Mouse (Mus musculus): ENCODE measurements around the gene Pip5k1a. TPM values are rescaled to one million over a fixed set of nuclear protein-coding genes. Genes with fewer than 3 reads are reported as not detected.
"Not testable (repeated sequence)": the region's sequence is repeated elsewhere in the genome, so short reads cannot be mapped to it uniquely, and the experiment has no call there.

The Pip5k1a gene
- polyA plus RNA-seq, 1 experiment from 2014 or later = 19.5 TPM

- Histone ChIP-seq H3K27ac (no peak overlapping the region), H3K9me3 (no peaks in the 10 kb centered on the region), H3K4me1 (peaks cover 8% of the 10 kb centered on the region), H3K27me3 (ENCODE audit: poor library complexity, severe bottlenecking) (no peaks in the 10 kb centered on the region), H3K4me3 (no peak overlapping the region), H3K36me3 (replicated peaks) (peaks cover 20% of the 10 kb centered on the region)
- 52% methylated on average over 3 of the region's 3 CpGs for WGBS
- no peak for DNase-seq (ENCODE audit: extremely low spot score, low spot score)
These were observed 53.0 kb downstream of the Pip5k1a start for GRCm38 (mm10) chr3:95053701-95054100.

DNA sequence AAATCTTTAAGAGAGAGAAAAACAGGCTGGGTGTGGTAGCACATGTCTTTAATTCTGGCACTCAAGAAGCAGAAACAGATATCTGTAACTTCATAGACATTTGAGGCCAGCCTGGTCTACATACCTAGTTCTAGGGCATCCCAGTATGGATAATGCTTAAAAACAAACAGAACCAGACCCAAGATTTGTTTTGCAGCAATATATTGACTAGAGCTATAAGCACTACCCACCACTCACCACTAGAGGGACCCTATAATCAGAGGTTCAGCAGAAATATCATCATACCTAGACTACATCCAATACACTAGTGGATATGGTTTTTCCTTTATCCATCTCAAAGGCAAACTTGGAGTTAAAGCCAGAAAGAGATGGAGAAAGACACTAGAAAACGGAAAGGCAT, 53.8 kb downstream of the Pip5k1a start:
- H3K4me3 ChIP-seq = no peak overlapping the region
- H3K9me3 ChIP-seq = no peaks in the 10 kb centered on the region
- H3K4me1 ChIP-seq = peaks cover 8% of the 10 kb centered on the region
- peaks cover 13% of the 10 kb centered on the region for H3K36me3 ChIP-seq (replicated peaks)
- no peak for DNase-seq (ENCODE audit: extremely low spot score, low spot score)
- no peaks in the 10 kb centered on the region for H3K27me3 ChIP-seq (ENCODE audit: poor library complexity, severe bottlenecking)
- no peak overlapping the region for H3K27ac ChIP-seq
- WGBS = 57% methylated on average over 1 of the region's 1 CpGs

DNA sequence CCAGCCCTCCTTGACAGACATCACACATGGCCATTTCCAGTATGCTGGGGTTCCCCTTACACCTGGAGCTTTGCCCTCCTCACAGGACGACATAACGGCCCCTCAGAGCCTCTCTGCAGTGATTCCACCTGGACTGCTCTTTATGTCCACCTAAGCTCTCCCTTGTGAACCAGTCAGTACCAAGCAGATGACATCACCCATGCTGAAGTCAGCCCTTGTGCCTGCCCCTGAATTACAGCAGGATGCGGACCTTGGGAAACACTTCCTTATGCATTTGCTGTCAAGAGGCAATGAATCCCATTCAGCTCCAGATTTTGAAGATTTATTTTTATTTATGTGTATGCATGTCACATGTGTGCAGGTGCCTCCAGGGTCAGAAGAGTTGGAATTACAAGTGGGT, 58.8 kb downstream of the Pip5k1a start:
- H3K36me3 ChIP-seq (replicated peaks) = no peaks in the 10 kb centered on the region
- H3K27ac ChIP-seq = no peak overlapping the region
- 84% methylated on average over 3 of the region's 3 CpGs for WGBS
- DNase-seq (ENCODE audit: extremely low spot score, low spot score) = no peak
- H3K4me1 ChIP-seq = peaks cover under 1% of the 10 kb centered on the region
- H3K27me3 ChIP-seq (ENCODE audit: poor library complexity, severe bottlenecking) = no peaks in the 10 kb centered on the region
- H3K9me3 ChIP-seq = no peaks in the 10 kb centered on the region
- no peak overlapping the region for H3K4me3 ChIP-seq

DNA sequence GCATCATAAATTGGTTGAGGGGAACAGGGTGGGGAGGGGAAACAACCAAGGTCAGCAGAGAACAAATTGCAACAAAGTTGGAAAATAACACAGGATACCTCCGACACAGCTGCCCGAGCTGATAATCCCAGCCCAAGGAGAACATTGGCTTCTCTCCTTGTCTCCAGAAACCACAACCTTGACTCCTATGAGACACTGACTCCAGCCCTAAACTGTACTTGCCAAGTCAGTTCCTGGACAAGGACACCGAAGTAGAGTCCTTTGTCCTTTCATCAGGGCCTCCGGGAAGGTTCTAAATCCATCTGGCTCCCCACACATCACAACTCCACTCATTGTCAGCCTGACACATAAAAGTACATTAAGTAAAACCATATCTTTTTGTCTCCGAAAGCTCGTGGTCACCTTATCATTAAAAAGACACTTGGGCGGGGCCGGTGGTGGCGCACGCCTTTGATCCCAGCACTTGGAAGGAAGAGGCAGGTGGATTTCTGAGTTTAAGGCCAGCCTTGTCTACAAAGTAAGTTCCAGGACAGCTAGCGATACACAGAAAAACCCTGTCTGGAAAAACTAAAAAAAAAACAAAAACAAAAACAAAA, 60.2 kb downstream of the Pip5k1a start:
- Histone ChIP-seq H3K4me3 (no peak overlapping the region), H3K4me1 (peaks cover 7% of the 10 kb centered on the region), H3K36me3 (replicated peaks) (no peaks in the 10 kb centered on the region), H3K27me3 (ENCODE audit: poor library complexity, severe bottlenecking) (no peaks in the 10 kb centered on the region), H3K9me3 (no peaks in the 10 kb centered on the region), H3K27ac (no peak overlapping the region)
- WGBS = 89% methylated on average over 11 of the region's 11 CpGs
- DNase-seq (ENCODE audit: extremely low spot score, low spot score) = no peak

GRCm38 (mm10) chr3:95043251-95043650, 63.5 kb downstream of the Pip5k1a start:
- peaks cover 16% of the 10 kb centered on the region for H3K4me1 ChIP-seq
- no peaks in the 10 kb centered on the region for H3K9me3 ChIP-seq
- no peak overlapping the region for H3K27ac ChIP-seq
- WGBS = 72% methylated on average over 6 of the region's 6 CpGs
- no peaks in the 10 kb centered on the region for H3K27me3 ChIP-seq (ENCODE audit: poor library complexity, severe bottlenecking)
- H3K4me3 ChIP-seq = no peak overlapping the region
- DNase-seq (ENCODE audit: extremely low spot score, low spot score) = no peak
- peaks cover 22% of the 10 kb centered on the region for H3K36me3 ChIP-seq (replicated peaks)

DNA sequence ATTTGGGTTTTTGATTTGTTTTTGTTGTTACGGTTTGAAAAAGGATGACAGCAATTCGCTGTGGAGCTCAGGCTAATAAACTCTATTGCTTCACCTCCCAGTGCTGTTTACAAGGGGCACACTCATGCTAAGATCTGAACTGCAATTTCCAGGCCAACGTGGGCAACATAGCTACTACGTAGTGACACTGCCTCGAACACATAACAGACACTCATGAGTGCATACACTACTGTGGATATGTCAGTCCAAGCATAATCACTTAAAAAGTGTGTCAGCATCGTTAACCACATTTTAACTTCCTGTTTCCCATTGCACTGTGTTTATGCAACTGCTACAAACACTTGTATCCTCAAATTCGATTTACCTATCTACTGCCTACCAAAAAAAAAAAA, 63.9 kb downstream of the Pip5k1a start:
- Histone ChIP-seq H3K4me1 (peaks cover 16% of the 10 kb centered on the region), H3K27ac (peak overlapping the region; percentile 92), H3K4me3 (peak overlapping the region; percentile 92), H3K9me3 (no peaks in the 10 kb centered on the region), H3K27me3 (ENCODE audit: poor library complexity, severe bottlenecking) (no peaks in the 10 kb centered on the region), H3K36me3 (replicated peaks) (peaks cover 26% of the 10 kb centered on the region)
- no peak for DNase-seq (ENCODE audit: extremely low spot score, low spot score)
- 41% methylated on average over 7 of the region's 7 CpGs for WGBS

DNA sequence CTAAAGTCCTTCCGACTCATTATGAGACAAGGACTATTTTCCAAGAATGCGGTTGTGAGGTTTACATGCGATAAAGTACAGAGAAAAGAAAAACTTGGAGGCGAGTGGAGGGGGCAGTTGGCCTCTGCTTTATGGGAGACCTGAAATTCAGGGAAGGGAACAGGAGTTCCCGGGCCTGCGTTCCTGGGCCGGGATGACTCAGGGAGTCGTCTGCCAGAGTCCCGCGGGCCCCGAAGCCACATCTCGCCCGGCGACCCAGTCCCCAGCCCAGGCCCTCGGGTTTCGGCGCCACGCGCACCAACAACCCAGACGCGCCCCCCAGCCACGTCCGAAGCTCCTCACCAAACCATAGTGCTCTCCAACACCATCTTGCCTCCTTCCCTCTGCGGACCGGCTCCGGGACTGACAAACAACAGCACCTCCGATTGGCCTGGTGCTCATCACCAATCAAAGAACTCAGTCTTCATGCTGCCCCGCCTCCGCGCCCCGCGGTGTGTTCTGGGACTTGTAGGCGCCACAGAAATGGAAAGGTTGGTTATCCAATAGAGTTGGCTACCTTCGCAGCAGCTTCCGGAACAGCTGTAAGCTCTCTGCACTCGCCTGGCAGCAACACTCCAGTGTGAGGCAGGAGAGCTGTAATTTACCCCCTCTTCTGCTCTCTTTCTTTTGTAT, 64.4 kb downstream of the Pip5k1a start, which contains the start of gene Psmd4:
TSS of gene Psmd4 (minus strand) at position 449 of the 672 bp plus-strand sequence.
- DNase-seq (ENCODE audit: extremely low spot score, low spot score) = peak; percentile 99
- peak within 1 kb of the TSS; percentile 92 for H3K4me3 ChIP-seq
- no peaks in the 10 kb centered on the region for H3K27me3 ChIP-seq (ENCODE audit: poor library complexity, severe bottlenecking)
- H3K4me1 ChIP-seq = peaks cover 16% of the 10 kb centered on the region
- H3K27ac ChIP-seq = peak within 1 kb of the TSS; percentile 92
- peaks cover 31% of the 10 kb centered on the region for H3K36me3 ChIP-seq (replicated peaks)
- H3K9me3 ChIP-seq = no peaks in the 10 kb centered on the region
- WGBS = under 1% methylated on average over 36 of the region's 36 CpGs

DNA sequence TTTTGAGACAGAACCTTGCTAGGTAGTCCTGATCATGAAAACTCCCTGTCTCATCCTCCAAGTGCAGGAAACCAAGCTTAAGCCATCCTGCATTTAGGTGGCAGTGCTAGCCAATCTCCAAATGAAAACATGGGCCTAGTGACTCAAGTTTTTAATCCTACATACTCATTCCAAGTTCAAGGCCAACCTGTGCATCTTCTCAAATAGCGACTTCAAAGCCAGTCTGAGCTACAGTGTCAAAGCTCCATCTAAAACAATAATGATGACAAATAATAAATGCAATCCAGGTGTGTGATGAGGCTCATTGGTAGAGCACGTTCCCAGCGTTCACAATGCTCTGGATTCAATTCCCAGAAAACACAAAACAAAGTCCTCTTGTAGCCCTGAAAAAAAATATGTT, 65.1 kb downstream of the Pip5k1a start:
- no peaks in the 10 kb centered on the region for H3K9me3 ChIP-seq
- no peak for DNase-seq (ENCODE audit: extremely low spot score, low spot score)
- H3K27me3 ChIP-seq (ENCODE audit: poor library complexity, severe bottlenecking) = no peaks in the 10 kb centered on the region
- H3K4me1 ChIP-seq = peaks cover 16% of the 10 kb centered on the region
- peak overlapping the region; percentile 92 for H3K27ac ChIP-seq
- WGBS = 21% methylated on average over 3 of the region's 3 CpGs
- peaks cover 38% of the 10 kb centered on the region for H3K36me3 ChIP-seq (replicated peaks)
- peak overlapping the region; percentile 92 for H3K4me3 ChIP-seq

DNA sequence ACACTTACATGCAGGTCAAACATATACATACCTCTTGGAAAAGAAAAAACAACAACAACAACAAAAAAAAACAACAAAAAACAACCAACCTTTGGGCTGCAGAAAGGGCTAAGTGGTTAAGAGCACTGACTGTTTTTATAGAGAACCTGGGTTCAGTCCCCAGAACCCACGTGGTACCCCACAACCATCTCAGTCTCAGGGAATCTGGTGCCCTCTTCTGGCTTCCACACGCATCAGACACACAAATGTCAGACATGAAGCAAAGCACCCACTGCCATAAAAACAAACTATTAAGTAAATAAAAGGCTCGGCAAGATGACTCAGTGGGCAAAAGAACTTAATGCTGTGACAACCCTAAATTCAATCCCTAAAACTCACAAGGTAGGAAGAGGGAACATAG, 76.8 kb downstream of the Pip5k1a start:
- Histone ChIP-seq H3K4me3 (no peak overlapping the region), H3K27me3 (ENCODE audit: poor library complexity, severe bottlenecking) (no peaks in the 10 kb centered on the region), H3K27ac (no peak overlapping the region), H3K4me1 (peaks cover 22% of the 10 kb centered on the region), H3K36me3 (replicated peaks) (peaks cover 59% of the 10 kb centered on the region), H3K9me3 (no peaks in the 10 kb centered on the region)
- DNase-seq (ENCODE audit: extremely low spot score, low spot score) = no peak
- 77% methylated on average over 3 of the region's 3 CpGs for WGBS

DNA sequence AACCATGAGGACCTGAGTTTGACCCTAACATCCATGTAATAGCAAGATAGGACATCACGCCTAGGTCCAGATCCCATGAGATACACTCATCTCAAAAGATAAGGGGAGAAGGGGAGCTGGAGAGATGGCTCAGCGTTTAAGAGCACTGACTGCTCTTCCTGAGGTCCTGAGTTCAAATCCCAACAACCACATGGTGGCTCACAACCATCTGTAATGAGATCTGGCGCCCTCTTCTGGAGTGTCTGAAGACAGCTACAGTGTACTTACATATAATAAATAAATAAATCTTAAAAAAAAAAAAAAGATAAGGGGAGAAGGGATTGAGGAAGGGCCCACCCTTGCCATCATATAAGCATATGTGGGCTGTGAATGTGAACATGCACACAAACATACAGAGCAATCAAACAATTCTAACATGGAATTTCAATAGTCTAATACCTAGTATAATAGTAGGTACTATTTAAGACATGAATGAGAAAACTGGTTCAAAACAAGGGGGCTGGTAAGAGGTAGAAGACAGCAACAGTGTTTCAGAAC, 77.4 kb downstream of the Pip5k1a start:
- H3K4me3 ChIP-seq; H3K9me3 ChIP-seq; H3K27me3 ChIP-seq (ENCODE audit: poor library complexity, severe bottlenecking); DNase-seq (ENCODE audit: extremely low spot score, low spot score); H3K27ac ChIP-seq: not testable (repeated sequence)
- peaks cover 28% of the 10 kb centered on the region for H3K4me1 ChIP-seq
- 76% methylated on average over 3 of the region's 3 CpGs for WGBS
- peaks cover 53% of the 10 kb centered on the region for H3K36me3 ChIP-seq (replicated peaks)

- Histone ChIP-seq H3K27ac (no peak overlapping the region), H3K9me3 (no peaks in the 10 kb centered on the region), H3K27me3 (ENCODE audit: poor library complexity, severe bottlenecking) (no peaks in the 10 kb centered on the region), H3K4me3 (no peak overlapping the region), H3K36me3 (replicated peaks) (peaks cover 45% of the 10 kb centered on the region), H3K4me1 (peaks cover 30% of the 10 kb centered on the region)
- DNase-seq (ENCODE audit: extremely low spot score, low spot score) = no peak
- 88% methylated on average over 3 of the region's 3 CpGs for WGBS
These were observed 78.1 kb downstream of the Pip5k1a start for GRCm38 (mm10) chr3:95028603-95029002.

- no peak overlapping the region for H3K27ac ChIP-seq
- no peak overlapping the region for H3K4me3 ChIP-seq
- 78% methylated on average over 5 of the region's 5 CpGs for WGBS
- H3K36me3 ChIP-seq (replicated peaks) = peaks cover 36% of the 10 kb centered on the region
- no peaks in the 10 kb centered on the region for H3K9me3 ChIP-seq
- H3K4me1 ChIP-seq = peaks cover 30% of the 10 kb centered on the region
- no peaks in the 10 kb centered on the region for H3K27me3 ChIP-seq (ENCODE audit: poor library complexity, severe bottlenecking)
- no peak for DNase-seq (ENCODE audit: extremely low spot score, low spot score)
These were observed 79.0 kb downstream of the Pip5k1a start for GRCm38 (mm10) chr3:95027701-95028100.

DNA sequence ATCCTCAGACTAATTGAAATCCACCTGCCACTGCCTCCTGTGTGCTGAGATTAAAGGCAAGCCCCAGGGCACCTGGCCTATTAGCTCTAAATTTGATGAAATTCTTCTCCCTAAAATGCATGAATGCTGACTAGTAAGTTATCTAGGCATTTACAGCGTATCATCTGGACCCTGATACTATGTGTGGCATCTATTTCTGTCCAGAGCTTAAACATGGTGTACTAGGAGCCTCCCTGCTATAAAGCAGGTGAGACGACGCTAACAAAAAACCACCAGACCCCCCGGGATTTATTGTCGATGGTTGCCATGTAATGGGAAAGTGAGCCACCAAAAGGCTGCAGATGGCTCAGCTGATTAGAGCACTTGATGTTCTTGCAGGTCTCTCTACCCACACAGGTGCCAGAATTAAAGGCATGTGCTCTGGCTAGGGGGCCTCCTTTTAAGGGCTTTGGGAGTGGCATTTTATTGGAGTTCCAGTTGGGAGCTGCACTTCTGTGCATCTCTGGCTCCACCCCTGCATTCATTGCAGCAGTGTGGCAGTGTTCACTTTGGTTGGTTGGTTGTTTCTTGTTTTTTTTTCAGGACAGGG, 79.6 kb downstream of the Pip5k1a start:
- no peaks in the 10 kb centered on the region for H3K27me3 ChIP-seq (ENCODE audit: poor library complexity, severe bottlenecking)
- H3K4me3 ChIP-seq = no peak overlapping the region
- no peak overlapping the region for H3K27ac ChIP-seq
- H3K4me1 ChIP-seq = peaks cover 30% of the 10 kb centered on the region
- no peaks in the 10 kb centered on the region for H3K9me3 ChIP-seq
- 66% methylated on average over 5 of the region's 5 CpGs for WGBS
- H3K36me3 ChIP-seq (replicated peaks) = peaks cover 31% of the 10 kb centered on the region
- DNase-seq (ENCODE audit: extremely low spot score, low spot score) = no peak
